Mouse (Mus musculus) liver, postnatal 0 days (tissue): ENCODE data around the gene Il6st.

Experiments
- CTCF ChIP-seq: sonication (generic); IDR thresholded peaks from 2 replicates; pipeline ENCODE4 v1.5.1; 2016; ENCODE audit warnings: antibody characterized with exemption, low read depth
- EP300 ChIP-seq: IDR thresholded peaks from 2 replicates; pipeline ENCODE4 v1.6.1; 2016; ENCODE audit warnings: antibody characterized with exemption, low read depth, mild to moderate bottlenecking

GRCm38 (mm10) chr13:112491636-112492284 lies 27.9 kb downstream of the Il6st start:
- TF ChIP-seq CTCF (no peak), EP300 (no peak)
